Mouse (Mus musculus): Measurements from ENCODE around the gene Ift122. TPM values are rescaled to one million over a fixed set of nuclear protein-coding genes. Genes with fewer than 3 reads are reported as not detected.
"Not testable (repeated sequence)": the region's sequence is repeated elsewhere in the genome, so short reads cannot be mapped to it uniquely, and the experiment has no call there.

Ift122 gene
- polyA plus RNA-seq, 1 experiment from 2014 or later: 28.2 TPM

DNA sequence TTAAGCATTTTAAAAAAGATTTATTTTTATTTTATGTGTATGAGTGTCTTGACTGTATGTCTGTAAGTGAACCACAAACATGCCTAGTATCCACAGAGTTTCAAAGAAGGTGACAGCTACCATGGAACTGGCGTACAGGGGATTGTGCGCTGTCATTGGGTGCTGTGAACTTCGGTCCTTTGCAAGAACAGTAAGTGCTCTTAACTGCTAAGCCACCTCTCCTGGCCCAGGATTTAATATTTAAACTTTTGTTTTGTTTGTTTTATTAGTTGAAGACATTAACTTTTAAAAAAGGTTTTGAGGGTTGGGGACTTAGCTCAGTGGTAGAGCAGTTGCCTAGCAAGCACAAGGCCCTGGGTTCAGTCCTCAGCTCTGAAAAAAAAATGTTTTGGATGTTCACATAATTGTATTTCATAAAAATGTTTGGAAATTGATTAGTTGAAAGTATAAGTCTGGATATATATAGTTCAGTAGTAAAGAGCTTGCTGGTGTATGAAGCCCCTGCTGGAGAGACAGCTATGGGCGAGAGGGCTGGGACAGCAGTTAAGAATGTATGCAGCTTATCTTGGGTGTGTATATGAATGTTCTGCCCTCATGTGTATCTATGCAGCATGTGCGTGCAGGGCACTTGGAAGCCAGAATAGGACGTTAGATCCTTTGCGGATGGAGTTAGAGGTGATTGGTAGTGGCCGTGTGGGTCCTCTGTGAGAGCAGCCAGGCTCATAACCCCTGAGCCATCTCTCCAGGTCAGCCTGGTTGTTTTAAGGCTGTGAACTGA is 31.9 kb upstream of the Ift122 start:
- WGBS: 88% methylated on average over 8 of the region's 8 CpGs
- H3K4me2 ChIP-seq: no peak overlapping the region

DNA sequence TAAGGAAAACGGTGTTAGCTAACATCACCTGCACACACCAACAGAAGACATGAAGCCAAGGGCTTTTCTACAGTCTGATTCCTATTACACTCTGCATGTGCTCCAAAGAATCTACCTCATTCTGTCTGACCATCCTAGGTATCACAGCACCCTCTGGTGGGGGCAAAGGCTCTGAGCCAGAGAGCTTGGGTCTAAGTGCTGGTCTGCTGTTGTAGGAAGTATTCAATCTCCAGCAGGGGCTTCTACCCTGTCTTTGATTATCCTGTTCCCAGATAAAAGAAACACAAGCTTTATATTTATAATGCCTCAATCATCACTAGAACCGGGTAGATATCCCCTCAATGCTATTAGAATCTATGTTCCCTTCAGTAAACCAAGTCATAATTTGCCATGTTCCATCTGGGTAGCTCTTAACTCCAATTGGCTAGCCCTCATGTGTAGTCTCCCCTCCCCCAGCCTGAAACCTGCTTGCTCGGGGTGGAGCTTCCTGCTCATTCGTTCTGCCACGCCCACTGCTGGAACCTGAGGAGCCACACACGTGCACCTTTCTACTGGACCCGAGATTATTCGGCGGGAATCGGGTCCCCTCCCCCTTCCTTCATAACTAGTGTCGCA is 29.3 kb upstream of the Ift122 start:
- 2% methylated on average over 5 of the region's 11 CpGs for WGBS
- not testable (repeated sequence) for H3K9ac ChIP-seq (replicated peaks); H3K4me1 ChIP-seq; H3K9me3 ChIP-seq (replicated peaks); H3K36me3 ChIP-seq; H3K27me3 ChIP-seq (replicated peaks); H3K27ac ChIP-seq (replicated peaks)
- peak overlapping the region; percentile 45 for H3K4me2 ChIP-seq
- peak overlapping the region; percentile 25 for H3K4me3 ChIP-seq (replicated peaks)
- ATAC-seq (ENCODE audit: low FRiP score): peak; percentile 75

More for the DNA sequence above, 31.9 kb upstream of the Ift122 start:
- H3K9ac ChIP-seq (replicated peaks): no peak overlapping the region
- no peaks in the 10 kb centered on the region for H3K36me3 ChIP-seq
- H3K27ac ChIP-seq (replicated peaks): no peak overlapping the region
- H3K27me3 ChIP-seq (replicated peaks): no peaks in the 10 kb centered on the region
- no peaks in the 10 kb centered on the region for H3K4me1 ChIP-seq
- no peaks in the 10 kb centered on the region for H3K9me3 ChIP-seq (replicated peaks)
- no peak for ATAC-seq (ENCODE audit: low FRiP score)
- H3K4me3 ChIP-seq (replicated peaks): no peak overlapping the region

DNA sequence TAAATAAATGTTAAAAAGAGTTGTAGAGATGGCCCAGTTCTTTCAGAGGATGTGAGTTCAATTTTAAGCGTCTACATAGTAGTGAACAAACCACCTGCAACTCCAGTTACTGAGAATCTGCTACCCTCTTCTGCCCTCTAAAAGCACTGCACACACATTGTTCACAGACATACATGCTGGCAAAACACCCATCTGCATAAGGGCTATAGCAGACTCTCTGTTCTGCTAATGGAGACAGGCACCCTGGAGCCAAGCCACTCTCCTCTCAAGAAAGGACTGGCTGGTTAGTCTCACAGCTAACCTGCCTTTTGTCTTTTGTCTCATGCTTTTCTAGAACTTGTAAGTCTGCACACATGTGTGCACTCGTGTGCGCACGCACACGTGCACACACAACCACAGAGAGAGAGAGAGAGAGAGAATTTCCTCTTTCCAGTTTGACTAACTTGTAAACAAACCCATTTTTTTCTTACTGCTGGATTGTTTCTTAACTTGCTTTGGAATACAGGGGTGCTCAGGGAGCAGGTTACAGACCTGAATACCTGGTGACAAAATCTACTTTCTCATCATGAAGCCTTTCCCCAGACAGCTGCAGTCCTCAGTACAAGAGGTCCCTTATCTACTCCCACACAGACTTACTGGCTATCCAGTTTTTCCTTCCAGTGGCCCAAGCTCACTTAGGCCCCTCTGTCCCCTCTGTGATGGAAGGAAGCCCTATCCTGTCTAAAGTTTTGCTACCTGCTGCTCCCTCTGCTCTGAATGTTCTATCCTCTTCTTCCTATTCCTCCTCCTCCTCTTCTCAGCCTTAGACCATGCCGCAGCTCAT is 22.3 kb upstream of the Ift122 start:
- Histone ChIP-seq H3K27me3 (replicated peaks) (no peaks in the 10 kb centered on the region), H3K27ac (replicated peaks) (no peak overlapping the region), H3K4me2 (no peak overlapping the region), H3K4me3 (replicated peaks) (no peak overlapping the region), H3K36me3 (no peaks in the 10 kb centered on the region), H3K9ac (replicated peaks) (no peak overlapping the region), H3K9me3 (replicated peaks) (no peaks in the 10 kb centered on the region), H3K4me1 (no peaks in the 10 kb centered on the region)
- no peak for ATAC-seq (ENCODE audit: low FRiP score)
- WGBS: 89% methylated on average over 6 of the region's 6 CpGs

DNA sequence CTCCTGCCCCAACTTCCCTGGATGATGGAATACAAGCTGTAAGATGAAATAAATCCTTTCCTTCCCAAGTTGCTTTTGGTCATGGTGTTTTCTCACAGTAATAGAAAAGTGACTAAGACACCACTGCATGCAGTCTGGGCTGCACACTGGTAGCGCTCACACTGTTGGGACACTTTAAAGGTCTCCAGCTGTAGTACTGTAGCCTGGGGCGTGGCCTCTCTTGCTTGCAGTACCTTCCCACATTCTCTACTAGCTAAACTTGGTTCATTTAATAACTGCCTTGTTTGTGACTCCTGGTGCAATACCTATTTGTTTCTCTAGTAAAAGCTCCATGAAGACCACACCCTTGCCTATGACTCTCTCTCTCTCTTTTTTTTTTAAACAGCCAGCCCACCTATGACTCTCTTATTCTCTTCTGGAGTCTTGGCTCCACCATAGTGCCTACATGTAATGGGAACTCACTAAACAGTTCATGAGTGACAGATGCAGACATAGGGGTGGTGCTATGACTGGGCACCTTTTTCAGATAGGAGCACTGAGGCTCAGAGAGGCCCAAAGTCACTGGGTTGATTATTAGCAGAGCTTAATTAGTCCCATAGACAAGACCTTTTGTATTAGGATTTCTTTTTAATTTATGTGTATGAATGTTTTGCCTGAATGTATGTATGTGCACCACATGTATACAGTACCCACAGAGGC is 21.0 kb upstream of the Ift122 start:
- 94% methylated on average over 2 of the region's 2 CpGs for WGBS
- ATAC-seq (ENCODE audit: low FRiP score): no peak
- H3K27me3 ChIP-seq (replicated peaks): no peaks in the 10 kb centered on the region
- no peaks in the 10 kb centered on the region for H3K36me3 ChIP-seq
- no peaks in the 10 kb centered on the region for H3K9me3 ChIP-seq (replicated peaks)
- no peak overlapping the region for H3K4me2 ChIP-seq
- H3K27ac ChIP-seq (replicated peaks): no peak overlapping the region
- no peak overlapping the region for H3K4me3 ChIP-seq (replicated peaks)
- H3K4me1 ChIP-seq: peaks cover 3% of the 10 kb centered on the region
- H3K9ac ChIP-seq (replicated peaks): no peak overlapping the region

DNA sequence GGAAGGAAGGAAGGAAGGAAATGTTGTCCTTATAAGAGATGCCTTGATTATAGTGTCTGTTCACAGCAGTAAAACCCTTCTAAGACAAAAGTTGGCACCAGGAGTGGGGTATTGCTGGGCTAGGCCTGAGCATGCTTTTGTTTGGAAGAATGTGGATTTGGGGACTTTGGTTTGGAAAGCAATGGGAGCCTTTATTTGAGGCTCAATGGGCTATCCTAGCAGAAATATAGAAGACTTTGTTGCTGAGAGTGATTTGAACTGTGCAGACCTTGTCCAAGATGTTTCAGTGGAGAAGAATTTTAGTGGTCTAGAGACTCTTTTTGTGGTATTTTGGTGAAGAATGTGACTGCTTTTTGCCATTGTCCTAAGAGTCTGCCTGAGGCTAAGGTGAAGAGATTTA is 19.4 kb upstream of the Ift122 start:
- no peak for ATAC-seq (ENCODE audit: low FRiP score)
- H3K4me1 ChIP-seq: peaks cover 19% of the 10 kb centered on the region
- H3K27me3 ChIP-seq (replicated peaks): no peaks in the 10 kb centered on the region
- H3K9ac ChIP-seq (replicated peaks): no peak overlapping the region
- no peaks in the 10 kb centered on the region for H3K36me3 ChIP-seq
- no peaks in the 10 kb centered on the region for H3K9me3 ChIP-seq (replicated peaks)
- H3K4me3 ChIP-seq (replicated peaks): no peak overlapping the region
- no peak overlapping the region for H3K4me2 ChIP-seq
- H3K27ac ChIP-seq (replicated peaks): no peak overlapping the region

DNA sequence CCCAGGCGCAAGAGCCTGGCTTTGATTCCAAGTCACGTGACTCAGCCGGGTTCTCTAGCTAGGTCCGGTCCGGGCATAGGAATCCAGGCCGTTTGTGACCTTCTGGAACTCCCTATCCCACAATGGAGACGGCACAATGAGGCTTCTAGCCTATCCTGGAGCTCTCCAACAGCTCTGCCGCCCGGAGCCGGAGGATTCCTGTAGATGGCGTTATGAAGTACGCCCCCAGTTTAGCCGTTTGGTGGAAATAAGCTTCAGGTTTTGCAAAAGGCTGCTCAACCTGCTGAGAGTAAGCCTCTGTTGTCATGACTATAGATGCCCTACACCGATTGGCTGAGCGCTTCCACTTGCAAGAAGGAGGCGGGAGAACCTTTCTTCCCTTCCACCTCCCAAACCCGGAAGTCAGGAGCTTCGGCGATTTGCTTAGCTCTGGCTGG is 15.1 kb upstream of the Ift122 start, which contains the start of gene Efcab12:
Efcab12 (minus strand) TSS at position 252 of the 437 bp plus-strand sequence.
- H3K9me3 ChIP-seq (replicated peaks): no peaks in the 10 kb centered on the region
- H3K27ac ChIP-seq (replicated peaks): peak within 1 kb of the TSS; percentile 60; the same call in 1 of the 2 replicates
- 2% methylated on average over 19 of the region's 19 CpGs for WGBS
- H3K4me2 ChIP-seq: peak within 1 kb of the TSS; percentile 80
- peak within 1 kb of the TSS; percentile 39 for H3K9ac ChIP-seq (replicated peaks)
- H3K27me3 ChIP-seq (replicated peaks): no peaks in the 10 kb centered on the region
- peaks cover 20% of the 10 kb centered on the region for H3K4me1 ChIP-seq
- ATAC-seq (ENCODE audit: low FRiP score): peak; percentile 97
- H3K36me3 ChIP-seq: no peaks in the 10 kb centered on the region
- peak within 1 kb of the TSS; percentile 42 for H3K4me3 ChIP-seq (replicated peaks)

DNA sequence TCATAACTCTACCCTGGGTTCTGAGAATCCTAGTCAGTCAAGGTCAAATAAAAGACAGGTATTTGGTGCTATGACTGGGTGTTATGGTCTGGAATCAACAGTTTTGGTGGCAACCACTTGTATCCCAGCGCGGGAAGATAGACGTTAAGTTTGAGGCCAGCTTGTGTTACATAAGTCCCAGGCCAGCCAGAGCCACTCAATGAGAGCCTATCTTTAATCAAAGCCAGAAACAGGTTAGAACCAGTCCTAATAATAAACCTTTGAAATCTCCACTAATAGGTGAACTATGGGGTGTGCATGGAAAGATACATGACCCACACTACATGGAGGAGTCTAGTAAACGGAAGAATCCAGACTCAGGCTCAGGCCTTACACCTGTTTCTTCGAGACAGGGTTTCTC is 14.5 kb upstream of the Ift122 start:
- 72% methylated on average over 5 of the region's 5 CpGs for WGBS
- peaks cover 4% of the 10 kb centered on the region for H3K36me3 ChIP-seq
- H3K27me3 ChIP-seq (replicated peaks): no peaks in the 10 kb centered on the region
- H3K4me1 ChIP-seq: peaks cover 20% of the 10 kb centered on the region
- H3K4me3 ChIP-seq (replicated peaks): peak overlapping the region; percentile 42
- H3K9me3 ChIP-seq (replicated peaks): no peaks in the 10 kb centered on the region
- H3K9ac ChIP-seq (replicated peaks): no peak overlapping the region
- ATAC-seq (ENCODE audit: low FRiP score): peak; percentile 30; the same call in 1 of the 2 replicates
- H3K27ac ChIP-seq (replicated peaks): no peak overlapping the region
- H3K4me2 ChIP-seq: peak overlapping the region; percentile 80

DNA sequence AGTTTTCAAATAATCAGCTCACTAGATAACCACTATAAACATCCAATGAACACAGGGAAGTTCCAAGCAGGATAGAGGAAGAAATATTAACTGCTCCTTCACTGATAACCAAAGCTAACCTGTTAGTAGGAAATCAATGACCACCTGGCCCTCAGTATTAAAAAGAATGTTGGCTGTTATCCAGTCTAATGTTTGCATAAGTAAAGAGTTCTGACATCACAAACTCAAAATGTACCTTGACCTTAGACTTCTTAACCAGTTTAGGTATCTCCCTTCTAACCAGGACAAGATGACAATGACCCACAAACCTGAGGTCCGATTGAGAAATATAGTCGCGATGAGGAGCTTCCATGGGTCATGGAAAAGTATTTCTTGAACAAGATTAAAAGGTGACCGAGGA is 8.3 kb upstream of the Ift122 start:
- no peaks in the 10 kb centered on the region for H3K27me3 ChIP-seq (replicated peaks)
- no peak overlapping the region for H3K9ac ChIP-seq (replicated peaks)
- WGBS: 96% methylated on average over 4 of the region's 4 CpGs
- no peaks in the 10 kb centered on the region for H3K4me1 ChIP-seq
- H3K27ac ChIP-seq (replicated peaks): no peak overlapping the region
- ATAC-seq (ENCODE audit: low FRiP score): no peak
- H3K9me3 ChIP-seq (replicated peaks): no peaks in the 10 kb centered on the region
- no peak overlapping the region for H3K4me2 ChIP-seq
- peaks cover 10% of the 10 kb centered on the region for H3K36me3 ChIP-seq
- no peak overlapping the region for H3K4me3 ChIP-seq (replicated peaks)

DNA sequence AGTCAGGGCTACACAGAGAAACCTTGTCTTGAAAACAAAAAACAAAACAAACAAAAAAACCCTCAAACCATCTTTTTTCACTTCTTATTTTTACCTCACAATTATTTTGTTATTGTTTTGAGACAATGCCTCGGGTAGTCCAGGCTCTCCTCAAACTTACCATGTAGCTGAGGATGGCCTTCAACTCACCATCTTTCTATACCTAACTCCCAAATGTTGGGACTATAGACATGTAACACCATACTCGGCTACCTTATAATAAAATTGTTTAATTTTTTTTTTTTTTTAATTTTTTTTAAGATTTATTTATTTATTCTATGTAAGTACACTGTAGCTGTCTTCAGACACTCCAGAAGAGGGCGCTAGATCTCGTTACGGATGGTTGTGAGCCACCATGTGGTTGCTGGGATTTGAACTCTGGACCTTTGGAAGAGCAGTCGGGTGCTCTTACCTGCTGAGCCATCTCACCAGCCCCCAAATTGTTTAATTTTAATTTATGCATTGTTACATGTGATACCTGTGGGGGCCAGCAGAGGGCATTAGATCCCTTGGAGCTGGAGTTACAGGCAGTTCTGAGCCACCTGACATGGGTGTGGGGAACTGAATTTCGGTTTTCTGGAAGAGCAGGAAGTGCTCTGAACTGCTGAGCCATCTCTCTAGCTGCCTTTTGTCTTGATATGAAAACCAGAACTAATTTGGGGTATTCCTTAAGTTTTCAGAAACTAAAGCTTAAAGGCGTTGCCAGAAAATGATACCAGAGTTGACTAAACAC is 6.4 kb upstream of the Ift122 start:
- no peak for ATAC-seq (ENCODE audit: low FRiP score)
- peaks cover under 1% of the 10 kb centered on the region; the same call in 1 of the 2 replicates for H3K4me1 ChIP-seq
- H3K27ac ChIP-seq (replicated peaks): no peak overlapping the region
- H3K9ac ChIP-seq (replicated peaks): no peak overlapping the region
- 51% methylated on average over 8 of the region's 8 CpGs for WGBS
- H3K4me3 ChIP-seq (replicated peaks): no peak overlapping the region
- H3K4me2 ChIP-seq: no peak overlapping the region
- no peaks in the 10 kb centered on the region for H3K9me3 ChIP-seq (replicated peaks)
- peaks cover 12% of the 10 kb centered on the region for H3K36me3 ChIP-seq
- H3K27me3 ChIP-seq (replicated peaks): no peaks in the 10 kb centered on the region

DNA sequence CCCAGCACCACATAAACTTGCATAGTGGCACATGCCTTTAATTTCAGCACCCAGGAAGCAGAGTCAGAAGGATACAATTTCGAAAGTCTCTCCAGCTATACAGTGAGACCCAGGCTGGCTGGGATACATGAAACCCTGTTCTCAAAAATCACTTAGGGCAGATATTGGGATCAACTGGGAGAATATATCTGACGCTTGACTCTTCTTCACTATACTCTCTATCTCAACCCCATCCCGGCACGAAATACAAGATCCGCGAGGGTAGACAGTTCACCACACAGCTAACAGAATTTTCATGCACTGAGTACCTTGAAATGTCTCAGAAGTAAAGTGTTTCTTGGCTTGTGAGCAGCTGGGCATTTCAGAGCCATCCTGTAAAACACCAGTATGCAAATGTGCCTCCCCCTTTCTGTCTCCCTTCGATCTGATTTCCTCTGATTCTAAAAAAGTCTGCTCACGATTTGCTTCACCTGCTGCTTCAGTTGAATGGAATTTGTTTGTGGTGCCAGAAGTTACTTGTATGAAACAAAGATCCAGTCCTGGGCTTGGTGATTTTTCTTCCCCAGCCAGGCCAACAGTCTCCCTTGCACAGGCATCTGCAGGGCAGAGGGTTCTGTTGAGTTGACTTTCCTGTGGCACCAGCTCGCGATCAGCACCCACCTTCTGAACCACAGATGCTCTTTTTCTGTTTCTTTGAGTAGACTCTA is 4.5 kb upstream of the Ift122 start:
- H3K4me2 ChIP-seq: no peak overlapping the region
- H3K9ac ChIP-seq (replicated peaks): no peak overlapping the region
- H3K4me3 ChIP-seq (replicated peaks): no peak overlapping the region
- peaks cover 8% of the 10 kb centered on the region for H3K36me3 ChIP-seq
- no peaks in the 10 kb centered on the region for H3K27me3 ChIP-seq (replicated peaks)
- WGBS: 94% methylated on average over 10 of the region's 10 CpGs
- H3K9me3 ChIP-seq (replicated peaks): no peaks in the 10 kb centered on the region
- H3K4me1 ChIP-seq: peaks cover 13% of the 10 kb centered on the region
- no peak for ATAC-seq (ENCODE audit: low FRiP score)
- H3K27ac ChIP-seq (replicated peaks): no peak overlapping the region

All from neural tube, embryonic 15.5 days (tissue).